Mouse (Mus musculus) cortical plate, adult 2 months (tissue): ENCODE results near the gene Hist1h2ad.

Source experiments
- CTCF ChIP-seq: fragments of 200-500 bp; IDR thresholded peaks from 2 replicates; pipeline ENCODE4 v1.5.1; 2011; ENCODE audit warnings: mild to moderate bottlenecking, control low read depth, low read length; ENCODE audit not compliant: insufficient read depth; ENCODE audit errors: extremely low read depth
- POLR2A ChIP-seq: fragments of 200-500 bp; IDR thresholded peaks from 2 replicates; pipeline ENCODE4 v1.6.1; 2011; ENCODE audit warnings: mild to moderate bottlenecking, low read length, control low read depth; ENCODE audit not compliant: insufficient read depth; ENCODE audit errors: extremely low read depth

DNA sequence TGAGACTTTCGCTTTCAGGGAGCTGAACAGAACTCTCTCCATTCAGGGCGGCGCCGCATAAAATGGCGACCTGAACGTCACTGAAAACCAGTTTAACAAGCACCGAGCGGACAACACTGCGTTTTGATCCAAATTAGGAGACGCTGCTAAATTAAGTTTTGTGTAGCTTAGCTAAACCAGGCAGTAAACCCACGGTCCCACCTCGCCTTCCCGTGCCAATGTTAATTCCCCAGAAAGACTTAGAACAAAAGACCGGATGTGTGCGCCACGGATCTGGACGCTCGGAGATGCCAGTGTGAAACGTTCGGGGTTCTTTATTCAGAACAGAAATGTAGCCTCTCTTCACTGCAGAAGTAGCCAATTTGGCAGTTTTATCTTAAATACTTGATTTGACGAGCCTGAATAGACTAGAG lies 10.9 kb downstream of the Hist1h2ad start:
- TF ChIP-seq CTCF (no peak), POLR2A (0 out of 2 replicates have a peak, but pooled peaks have one; percentile 22)
